8 mouse cellular contexts compared by ENCODE assay signal in genomic region chr4:121213936-121214792, GRCm38 (mm10). TPM values are rescaled to one million over a fixed set of nuclear protein-coding genes. Genes with fewer than 3 reads are reported as not detected.
A peak's percentile ranks its signal among the peaks of the same experiment; 100 is the strongest.
DNase-seq lines count a peak whose midpoint lies in the region; ATAC-seq and TF ChIP-seq lines count a peak whose summit lies in the region.

No protein-coding gene starts in this region.

- no peak for TF ChIP-seq EP300 in ES-Bruce4 (IDR thresholded peaks at IDR 0.05; ENCODE audit: insufficient read depth, low read depth, low read length)

- H3K36me3 ChIP-seq in ES-Bruce4 (ENCODE audit: control insufficient read depth, insufficient read depth, low read length, poor library complexity, severe bottlenecking), result no peaks in the 10 kb centered on the region
- no peaks in the 10 kb centered on the region for H3K36me3 ChIP-seq in embryonic facial prominence, embryonic 14.5 days (ENCODE audit: control insufficient read depth, insufficient read depth, low read length)
- H3K36me3 ChIP-seq in heart, embryonic 15.5 days, result no peaks in the 10 kb centered on the region
- H3K36me3 ChIP-seq in neural tube, embryonic 13.5 days, result no peaks in the 10 kb centered on the region

- 2% methylated on average over 19 of the region's 36 CpGs for WGBS in embryonic facial prominence, embryonic 14.5 days
- under 1% methylated on average over 36 of the region's 36 CpGs for WGBS in heart, embryonic 15.5 days
- 2% methylated on average over 36 of the region's 36 CpGs for WGBS in neural tube, embryonic 13.5 days

- H3K27ac ChIP-seq in ES-Bruce4 (ENCODE audit: insufficient read depth, low read length), result no peak overlapping the region
- peak overlapping the region; percentile 94 for H3K27ac ChIP-seq in embryonic facial prominence, embryonic 14.5 days (replicated peaks; ENCODE audit: low read depth, low read length)
- peak overlapping the region; percentile 87 for H3K27ac ChIP-seq in heart, embryonic 15.5 days
- peak overlapping the region; percentile 94 for H3K27ac ChIP-seq in neural tube, embryonic 13.5 days (replicated peaks)

- H3K4me3 ChIP-seq in ES-Bruce4 (ENCODE audit: low read depth, low read length), result peak overlapping the region; percentile 86
- peak overlapping the region; percentile 98 for H3K4me3 ChIP-seq in embryonic facial prominence, embryonic 14.5 days (ENCODE audit: low read depth, low read length)
- H3K4me3 ChIP-seq in heart, embryonic 15.5 days, result peak overlapping the region; percentile 86
- H3K4me3 ChIP-seq in neural tube, embryonic 13.5 days, result peak overlapping the region; percentile 92

- no peaks in the 10 kb centered on the region for H3K9me3 ChIP-seq in ES-Bruce4 (replicated peaks; ENCODE audit: control insufficient read depth, insufficient read depth, low read length, poor library complexity, severe bottlenecking)
- no peaks in the 10 kb centered on the region for H3K9me3 ChIP-seq in embryonic facial prominence, embryonic 14.5 days (ENCODE audit: control insufficient read depth, low read length)
- H3K9me3 ChIP-seq in heart, embryonic 15.5 days (replicated peaks), result no peaks in the 10 kb centered on the region
- H3K9me3 ChIP-seq in neural tube, embryonic 13.5 days, result no peaks in the 10 kb centered on the region

- peak overlapping the region; percentile 88 for H3K4me2 ChIP-seq in embryonic facial prominence, embryonic 14.5 days (ENCODE audit: low read depth, low read length)
- H3K4me2 ChIP-seq in heart, embryonic 15.5 days, result peak overlapping the region; percentile 71
- peak overlapping the region; percentile 83 for H3K4me2 ChIP-seq in neural tube, embryonic 13.5 days

- ATAC-seq in embryonic facial prominence, embryonic 14.5 days (ENCODE audit: low read depth), result peak; percentile 79
- peak; percentile 87 for ATAC-seq in heart, embryonic 15.5 days (replicated peaks; ENCODE audit: insufficient number of reproducible peaks, insufficient read depth, low FRiP score, low read depth)
- peak; percentile 90 for ATAC-seq in neural tube, embryonic 13.5 days (ENCODE audit: low read depth)

- no peak for TF ChIP-seq POLR2A in ES-Bruce4 (IDR thresholded peaks at IDR 0.05; ENCODE audit: insufficient read depth, low read length)

- no peak for TF ChIP-seq CTCF in ES-Bruce4 (IDR thresholded peaks at IDR 0.05; ENCODE audit: low read depth, low read length)

- peak; percentile 75 for DNase-seq in adrenal gland, postnatal 10 days
- DNase-seq in embryonic facial prominence, embryonic 14.5 days (ENCODE audit: low spot score), result peak; percentile 66
- peak; percentile 69 to 82 for DNase-seq in kidney, postnatal 4 days
- peak; percentile 58 to 61 for DNase-seq in lung, adult 18-20 months
- DNase-seq in thymus, postnatal 25 days, result peak; percentile 60

- H3K9ac ChIP-seq in ES-Bruce4 (ENCODE audit: low read depth, poor library complexity, severe bottlenecking), result peak overlapping the region; percentile 95
- peak overlapping the region; percentile 99 for H3K9ac ChIP-seq in embryonic facial prominence, embryonic 14.5 days (ENCODE audit: low read depth, low read length)
- peak overlapping the region; percentile 93 for H3K9ac ChIP-seq in heart, embryonic 15.5 days
- peak overlapping the region; percentile 96 for H3K9ac ChIP-seq in neural tube, embryonic 13.5 days

- no peaks in the 10 kb centered on the region for H3K27me3 ChIP-seq in ES-Bruce4 (ENCODE audit: control insufficient read depth, insufficient read depth, low read length, poor library complexity, severe bottlenecking)
- H3K27me3 ChIP-seq in embryonic facial prominence, embryonic 14.5 days (replicated peaks; ENCODE audit: control insufficient read depth, insufficient read depth, low read length), result no peaks in the 10 kb centered on the region
- no peaks in the 10 kb centered on the region for H3K27me3 ChIP-seq in heart, embryonic 15.5 days
- H3K27me3 ChIP-seq in neural tube, embryonic 13.5 days, result peaks cover 12% of the 10 kb centered on the region

- no peaks in the 10 kb centered on the region for H3K4me1 ChIP-seq in ES-Bruce4 (ENCODE audit: control insufficient read depth, insufficient read depth, low read length)
- H3K4me1 ChIP-seq in embryonic facial prominence, embryonic 14.5 days (ENCODE audit: control insufficient read depth, insufficient read depth, low read length), result peaks cover 13% of the 10 kb centered on the region; the same call in 1 of the 2 replicates
- H3K4me1 ChIP-seq in heart, embryonic 15.5 days (replicated peaks), result peaks cover 23% of the 10 kb centered on the region
- H3K4me1 ChIP-seq in neural tube, embryonic 13.5 days (replicated peaks), result peaks cover 28% of the 10 kb centered on the region

RNA-seq across cellular contexts. Expression of gene Rlf, which starts 0.7 kb away (rescaled TPM):
- 55.8 and 62.5 TPM in 2 replicates for polyA plus RNA-seq in ES-Bruce4 (2011; ENCODE audit: insufficient read depth, insufficient read length, low read depth, missing spikeins)
- total RNA-seq in adrenal gland, postnatal 10 days (2021), result 10 to 100 TPM; 16.1 to 16.7 TPM
- 18.6 and 20.3 TPM in 2 replicates for polyA plus RNA-seq in embryonic facial prominence, embryonic 14.5 days (2014; fragmentation: Nextera tagmentation; extraction: Ambion mirVana)
- 16.3 and 19.2 TPM in 2 replicates for polyA plus RNA-seq in heart, embryonic 15.5 days (2015; fragmentation: Nextera tagmentation; extraction: Ambion mirVana)
- 25.6 and 29.9 TPM in 2 replicates for polyA plus RNA-seq in neural tube, embryonic 13.5 days (2015; fragmentation: Nextera tagmentation; extraction: Ambion mirVana)
